Mouse (Mus musculus): ENCODE data around the gene Rasl12.

Rasl12 gene

GRCm38 (mm10) chr9:65392638-65393364, 5.5 kb upstream of the Rasl12 start:
- DNase-seq (ENCODE audit: extremely low read depth, insufficient read length, low spot score): peak; percentile 54

GRCm38 (mm10) chr9:65393606-65394005, 4.7 kb upstream of the Rasl12 start:
- no peak for DNase-seq (ENCODE audit: extremely low read depth, insufficient read length, low spot score)

- DNase-seq (ENCODE audit: extremely low read depth, insufficient read length, low spot score): no peak
These were observed 3.9 kb upstream of the Rasl12 start for GRCm38 (mm10) chr9:65394360-65394759.

GRCm38 (mm10) chr9:65399934-65400333, 1.6 kb downstream of the Rasl12 start:
- no peak for DNase-seq (ENCODE audit: extremely low read depth, insufficient read length, low spot score)

DNA sequence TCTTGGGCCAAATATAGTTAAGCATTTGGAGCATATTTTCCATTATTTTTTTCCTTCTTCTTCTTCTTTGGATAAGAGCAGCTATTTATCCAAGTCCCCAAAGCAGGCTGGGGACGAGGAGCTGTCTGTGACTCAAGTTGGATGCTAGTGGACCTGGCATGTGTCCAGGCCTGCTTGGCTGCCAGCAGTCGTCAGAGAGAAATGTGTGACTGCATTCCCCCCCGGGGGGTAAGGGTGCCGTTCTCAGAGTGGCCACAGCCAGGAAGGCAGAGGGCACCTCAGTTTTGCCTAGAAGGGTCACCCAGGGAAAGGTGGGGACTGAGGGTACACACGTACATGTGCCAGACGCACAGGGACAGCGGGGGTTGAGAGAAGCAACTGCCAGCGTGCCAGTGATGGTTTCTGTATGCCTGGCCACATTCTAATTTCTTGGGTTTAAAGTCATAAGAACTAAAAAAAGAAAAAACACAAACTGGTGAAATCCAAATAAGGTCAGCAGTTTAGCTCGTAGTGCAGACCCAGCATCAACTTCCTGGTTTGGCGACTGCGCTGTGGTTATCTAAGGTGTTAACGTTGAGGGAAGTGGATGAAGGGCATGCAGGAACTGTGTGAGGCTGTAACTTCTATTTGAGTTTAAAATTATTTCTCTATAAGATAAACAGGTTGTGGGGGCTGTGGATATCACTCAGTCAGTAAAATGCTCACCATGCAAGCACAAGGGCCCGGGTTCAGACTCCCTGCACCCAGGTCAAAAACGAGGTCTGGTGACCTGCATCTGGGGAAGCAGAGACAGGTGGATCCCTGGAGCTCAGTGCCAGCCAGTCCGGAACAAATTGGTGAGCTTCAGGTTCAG, 6.3 kb downstream of the Rasl12 start:
- peak; percentile 81 for DNase-seq (ENCODE audit: extremely low read depth, insufficient read length, low spot score)

GRCm38 (mm10) chr9:65405184-65405449, 6.8 kb downstream of the Rasl12 start:
- DNase-seq (ENCODE audit: extremely low read depth, insufficient read length, low spot score): no peak

DNA sequence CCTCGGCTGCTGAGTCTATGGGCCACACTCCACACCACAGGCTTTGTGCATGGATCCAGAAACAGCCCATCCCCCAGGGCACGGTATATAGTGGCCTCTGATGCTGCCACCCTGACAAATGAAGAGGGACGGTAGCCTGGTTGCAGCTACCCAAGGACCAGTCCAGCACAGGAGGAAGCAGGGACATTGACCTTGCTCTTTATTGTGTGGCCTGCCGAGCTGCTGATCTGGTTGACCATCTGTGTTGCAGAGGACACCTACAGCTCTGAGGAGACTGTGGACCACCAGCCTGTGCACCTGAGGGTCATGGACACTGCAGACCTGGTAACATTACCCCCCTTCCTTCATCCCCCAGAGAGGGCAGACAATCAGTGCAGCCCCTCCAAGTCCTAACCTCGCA, 9.0 kb downstream of the Rasl12 start:
- no peak for DNase-seq (ENCODE audit: extremely low read depth, insufficient read length, low spot score)

- no peak for DNase-seq (ENCODE audit: extremely low read depth, insufficient read length, low spot score)
These were observed 9.6 kb downstream of the Rasl12 start for GRCm38 (mm10) chr9:65407861-65408260.

- DNase-seq (ENCODE audit: extremely low read depth, insufficient read length, low spot score): peak; percentile 83
These were observed 10.6 kb downstream of the Rasl12 start for GRCm38 (mm10) chr9:65408871-65409295.

GRCm38 (mm10) chr9:65410378-65410777, 12.1 kb downstream of the Rasl12 start:
- DNase-seq (ENCODE audit: extremely low read depth, insufficient read length, low spot score): no peak

GRCm38 (mm10) chr9:65411326-65411725, 13.0 kb downstream of the Rasl12 start:
- no peak for DNase-seq (ENCODE audit: extremely low read depth, insufficient read length, low spot score)

- no peak for DNase-seq (ENCODE audit: extremely low read depth, insufficient read length, low spot score)
These were observed 19.4 kb downstream of the Rasl12 start for GRCm38 (mm10) chr9:65417738-65418137.

- DNase-seq (ENCODE audit: extremely low read depth, insufficient read length, low spot score): no peak
These were observed 21.3 kb downstream of the Rasl12 start for GRCm38 (mm10) chr9:65419633-65420032.

DNA sequence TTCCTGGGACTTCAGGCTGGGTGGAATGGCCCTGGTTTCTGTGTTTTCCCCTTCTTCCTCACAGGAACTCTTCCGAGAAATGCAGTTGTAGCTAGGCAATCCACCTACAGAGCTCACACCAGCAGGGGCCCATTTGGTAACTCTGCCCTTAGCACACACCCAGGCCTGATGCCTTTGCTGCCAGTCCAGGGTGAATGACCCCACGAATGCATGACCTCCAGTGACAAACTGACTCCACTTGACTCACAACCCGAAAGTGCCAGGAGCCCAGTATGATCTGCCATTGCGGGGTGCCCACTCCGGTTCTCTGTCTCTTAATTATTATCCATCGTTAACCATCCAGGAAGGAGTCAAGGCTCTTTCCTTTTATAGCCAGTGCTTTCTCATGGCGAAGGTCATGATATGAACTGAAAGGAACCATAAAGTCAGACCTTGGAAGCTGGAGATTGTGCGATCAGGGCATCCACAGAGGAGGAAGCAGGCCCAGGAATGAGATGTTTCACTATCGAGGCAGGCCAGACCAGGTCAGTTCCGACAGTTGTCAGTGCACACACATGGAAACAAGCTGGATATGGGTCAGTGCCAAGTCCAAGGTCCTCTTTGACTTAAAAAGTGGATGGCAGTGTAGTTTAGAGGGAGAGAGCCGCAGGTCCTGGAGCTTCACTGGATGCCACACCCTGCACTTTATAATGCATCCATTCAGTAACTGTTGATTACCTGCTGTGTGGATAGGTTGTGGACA, 24.6 kb downstream of the Rasl12 start, which contains the start of gene Slc51b:
TSS of gene Slc51b (minus strand) at position 196 of the 742 bp plus-strand sequence.
- no peak for DNase-seq (ENCODE audit: extremely low read depth, insufficient read length, low spot score)

- DNase-seq (ENCODE audit: extremely low read depth, insufficient read length, low spot score): no peak
These were observed 26.1 kb downstream of the Rasl12 start for GRCm38 (mm10) chr9:65424393-65424792.

DNA sequence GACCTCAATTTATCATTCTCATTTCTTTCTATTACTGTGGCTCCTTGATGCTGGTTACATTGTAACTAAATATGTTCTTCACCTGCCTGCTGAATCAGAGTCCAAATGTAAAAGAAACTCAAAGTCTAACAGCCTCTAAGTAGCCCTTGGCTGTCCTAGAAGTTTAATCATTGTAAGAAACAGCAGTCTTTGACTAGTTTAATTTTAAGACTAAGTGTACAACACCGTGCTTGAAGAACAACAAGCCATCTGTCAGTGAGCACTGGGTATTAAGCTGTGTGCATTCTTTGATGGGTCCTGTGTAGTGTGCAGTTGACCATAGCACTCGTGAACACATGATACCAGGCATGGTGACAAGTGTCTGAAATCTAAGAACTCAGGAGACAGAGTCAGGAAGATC, 29.2 kb downstream of the Rasl12 start:
- DNase-seq (ENCODE audit: extremely low read depth, insufficient read length, low spot score): no peak

- DNase-seq (ENCODE audit: extremely low read depth, insufficient read length, low spot score): no peak
These were observed 29.7 kb downstream of the Rasl12 start for GRCm38 (mm10) chr9:65428003-65428402.

GRCm38 (mm10) chr9:65430401-65430800, 32.1 kb downstream of the Rasl12 start:
- DNase-seq (ENCODE audit: extremely low read depth, insufficient read length, low spot score): no peak

DNA sequence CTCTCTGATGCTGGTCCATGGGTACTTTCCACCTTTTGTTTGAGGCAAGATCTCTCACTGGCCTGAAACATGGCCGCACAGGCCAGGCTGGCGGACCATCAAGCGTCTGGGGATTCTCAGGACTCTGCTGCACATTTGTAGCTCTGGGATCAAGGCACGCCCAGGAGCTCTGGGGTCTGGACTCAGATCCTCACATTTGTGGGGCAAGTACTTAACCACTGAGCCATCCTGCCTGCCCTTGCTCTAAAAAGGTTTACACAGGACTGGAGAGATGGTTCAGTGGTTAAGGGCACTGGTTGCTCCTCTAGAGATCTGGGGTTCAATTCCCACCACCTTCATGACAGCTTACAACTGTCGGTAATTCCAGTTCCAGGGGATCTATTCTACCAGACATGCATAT, 32.6 kb downstream of the Rasl12 start:
- DNase-seq (ENCODE audit: extremely low read depth, insufficient read length, low spot score): no peak

DNA sequence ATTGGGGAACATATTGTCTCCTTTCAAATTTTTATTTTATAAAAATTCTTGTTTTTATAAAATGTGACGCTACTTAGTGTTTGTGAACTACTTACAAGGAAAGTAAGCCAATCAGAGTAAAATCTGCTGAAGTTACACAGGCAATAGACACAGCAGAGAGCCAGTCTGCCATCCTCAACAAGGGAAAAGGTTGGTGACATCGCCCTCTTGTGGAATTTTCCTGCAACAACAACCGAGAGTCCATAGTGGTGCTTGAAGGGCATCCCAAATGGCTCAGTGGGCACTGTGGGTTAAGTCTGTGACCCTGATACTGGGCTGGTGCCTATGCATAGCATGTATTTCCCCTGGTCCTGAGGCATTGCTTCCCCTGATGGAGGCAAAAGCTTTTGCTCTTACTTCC, 33.9 kb downstream of the Rasl12 start:
- peak; percentile 40 for DNase-seq (ENCODE audit: extremely low read depth, insufficient read length, low spot score)

DNA sequence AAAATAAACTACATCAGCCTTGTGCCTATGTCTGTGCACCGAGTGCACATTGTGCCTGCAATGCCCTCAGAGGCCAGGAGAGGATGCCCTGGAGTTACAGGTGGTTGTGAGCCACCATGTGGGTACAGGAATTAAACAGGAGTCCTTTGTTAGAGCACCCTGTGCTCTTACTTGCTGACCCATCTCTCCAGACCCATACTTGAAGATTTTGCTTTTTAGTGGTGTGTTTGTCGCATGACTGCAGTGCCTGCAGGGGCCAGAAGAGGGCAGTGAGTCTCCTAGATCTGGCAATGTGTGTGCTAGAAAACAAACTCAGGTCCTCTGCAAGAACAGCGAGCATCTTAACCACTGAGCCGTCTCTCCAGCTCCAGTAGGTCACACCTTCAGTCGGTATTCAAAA, 35.8 kb downstream of the Rasl12 start:
- peak; percentile 67 for DNase-seq (ENCODE audit: extremely low read depth, insufficient read length, low spot score)

Measured in 3134 (cell line).